Mouse (Mus musculus) regulatory T cell (primary cell): ENCODE measurements around the gene Adam3.

Experiments used
- in situ Hi-C: fragments of 300-600 bp; cut with MboI, MseI; formaldehyde crosslinking; loops from one replicate; pipeline ENCODE4 v1.15.1; 2025; ENCODE audit warnings: high pct_unique_total_duplicates

Gene Adam3

GRCm38 (mm10) chr8:24725630-24726029, at the start of gene Adam3:
Gene Adam3 (minus strand): TSS chr8:24725852.
- in situ Hi-C loops = no loop called here

GRCm38 (mm10) chr8:24724886-24725626, 596 bp downstream of the Adam3 start:
- in situ Hi-C loops = no loop called here
